Mouse (Mus musculus): ENCODE data around the gene Mettl16. TPM values are rescaled to one million over a fixed set of nuclear protein-coding genes. Genes with fewer than 3 reads are reported as not detected.

Mettl16 gene
- total and polyA plus RNA-seq, 2 experiments from 2014 or later = 16.6 to 28.7 TPM

DNA sequence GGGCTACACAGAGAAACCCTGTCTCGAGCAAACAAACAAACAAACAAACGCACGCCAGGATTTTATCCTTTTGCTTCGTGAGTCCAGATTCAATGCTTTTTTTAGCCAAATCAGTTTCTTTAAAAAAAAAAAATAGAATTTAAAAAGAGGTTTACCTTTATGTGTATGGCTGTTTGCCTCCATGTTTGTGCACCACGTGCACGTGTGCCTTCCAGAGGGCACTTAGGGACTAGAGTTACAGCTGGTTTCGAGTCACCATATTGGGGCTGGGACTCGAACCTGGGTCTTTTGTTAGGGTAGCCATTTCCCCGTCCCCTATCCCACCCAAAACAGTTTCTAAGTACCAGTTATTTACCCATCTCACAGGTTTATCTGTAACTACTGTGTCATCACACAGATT, 593 bp upstream of the Mettl16 start:
- Histone ChIP-seq H3K36me3 (ENCODE audit: insufficient read depth, low read length) (peaks cover 7% of the 10 kb centered on the region; the same call in 1 of the 2 replicates), H3K27ac (ENCODE audit: low read depth, low read length) (peak overlapping the region; percentile 91), H3K4me2 (ENCODE audit: low read depth, low read length, poor library complexity, severe bottlenecking) (peak overlapping the region; percentile 66), H3K9me3 (ENCODE audit: low read length) (no peaks in the 10 kb centered on the region), H3K9ac (replicated peaks; ENCODE audit: low read length, poor library complexity, severe bottlenecking) (peak overlapping the region; percentile 72), H3K27me3 (ENCODE audit: insufficient read depth, low read length) (no peaks in the 10 kb centered on the region), H3K4me3 (ENCODE audit: low read depth, low read length) (peak overlapping the region; percentile 53), H3K4me1 (ENCODE audit: insufficient read depth, low read length) (peaks cover 5% of the 10 kb centered on the region)
- TF ChIP-seq CTCF (IDR thresholded peaks at IDR 0.05) = no peak
- WGBS = 72% methylated on average over 9 of the region's 9 CpGs
- no peak for DNase-seq (ENCODE audit: low spot score)
- no peak for ATAC-seq (ENCODE audit: low FRiP score)

DNA sequence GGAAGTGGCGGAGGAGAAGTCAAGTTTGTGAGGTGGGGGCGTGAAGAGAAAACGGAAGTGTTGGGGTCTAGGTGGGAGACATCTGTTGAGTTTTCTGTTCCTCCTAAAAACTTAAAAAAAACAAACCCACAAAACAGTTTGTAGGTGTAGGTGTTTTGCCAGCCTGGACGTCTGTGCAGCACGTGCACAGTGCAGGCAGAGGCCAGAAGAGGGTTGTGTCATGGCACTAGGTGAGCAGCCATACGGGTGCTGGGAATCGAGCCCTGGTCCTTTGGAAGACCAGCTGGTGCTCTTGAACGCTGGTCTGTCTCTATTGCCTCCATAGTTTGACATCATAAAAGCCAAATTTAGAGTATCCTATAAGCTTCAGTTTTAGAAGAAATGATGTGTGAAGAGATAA, 604 bp downstream of the Mettl16 start:
- peak overlapping the region; percentile 66 for H3K4me2 ChIP-seq (ENCODE audit: low read depth, low read length, poor library complexity, severe bottlenecking)
- H3K9me3 ChIP-seq (ENCODE audit: low read length) = no peaks in the 10 kb centered on the region
- 15% methylated on average over 8 of the region's 8 CpGs for WGBS
- peak overlapping the region; percentile 77 for H3K9ac ChIP-seq (replicated peaks; ENCODE audit: low read length, poor library complexity, severe bottlenecking)
- peaks cover 5% of the 10 kb centered on the region for H3K4me1 ChIP-seq (ENCODE audit: insufficient read depth, low read length)
- H3K27me3 ChIP-seq (ENCODE audit: insufficient read depth, low read length) = no peaks in the 10 kb centered on the region
- no peak for TF ChIP-seq CTCF (IDR thresholded peaks at IDR 0.05)
- H3K4me3 ChIP-seq (ENCODE audit: low read depth, low read length) = peak overlapping the region; percentile 53
- DNase-seq (ENCODE audit: low spot score) (no peak), ATAC-seq (ENCODE audit: low FRiP score) (no peak)
- peaks cover 7% of the 10 kb centered on the region; the same call in 1 of the 2 replicates for H3K36me3 ChIP-seq (ENCODE audit: insufficient read depth, low read length)
- peak overlapping the region; percentile 91 for H3K27ac ChIP-seq (ENCODE audit: low read depth, low read length)

DNA sequence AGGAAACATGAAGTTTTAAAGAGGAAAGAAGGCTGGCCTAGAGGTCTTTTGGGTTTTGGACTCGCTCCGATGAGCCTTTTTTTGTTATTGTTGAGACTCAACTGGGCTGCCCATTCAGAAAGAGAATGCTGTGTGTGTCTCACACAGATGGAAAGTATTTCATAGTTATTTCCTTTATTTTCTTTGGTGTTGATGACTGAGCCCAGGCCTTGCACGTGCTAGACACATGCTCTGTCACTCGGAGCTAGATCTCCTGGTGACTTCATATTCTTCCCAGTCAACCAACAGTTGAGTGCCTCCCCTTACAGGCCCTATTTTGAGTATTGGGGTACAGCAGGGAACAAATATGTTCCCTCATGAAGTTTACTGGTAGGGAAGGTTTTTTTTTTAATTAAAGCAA, 1.0 kb downstream of the Mettl16 start:
- Histone ChIP-seq H3K9me3 (ENCODE audit: low read length) (no peaks in the 10 kb centered on the region), H3K4me3 (ENCODE audit: low read depth, low read length) (peak overlapping the region; percentile 53), H3K27me3 (ENCODE audit: insufficient read depth, low read length) (no peaks in the 10 kb centered on the region), H3K36me3 (ENCODE audit: insufficient read depth, low read length) (peaks cover 7% of the 10 kb centered on the region; the same call in 1 of the 2 replicates), H3K4me2 (ENCODE audit: low read depth, low read length, poor library complexity, severe bottlenecking) (peak overlapping the region; percentile 66), H3K9ac (replicated peaks; ENCODE audit: low read length, poor library complexity, severe bottlenecking) (no peak overlapping the region), H3K27ac (ENCODE audit: low read depth, low read length) (no peak overlapping the region), H3K4me1 (ENCODE audit: insufficient read depth, low read length) (peaks cover 5% of the 10 kb centered on the region)
- WGBS = 69% methylated on average over 4 of the region's 4 CpGs
- TF ChIP-seq CTCF (IDR thresholded peaks at IDR 0.05) = no peak
- ATAC-seq (ENCODE audit: low FRiP score) = no peak
- DNase-seq (ENCODE audit: low spot score) = no peak

DNA sequence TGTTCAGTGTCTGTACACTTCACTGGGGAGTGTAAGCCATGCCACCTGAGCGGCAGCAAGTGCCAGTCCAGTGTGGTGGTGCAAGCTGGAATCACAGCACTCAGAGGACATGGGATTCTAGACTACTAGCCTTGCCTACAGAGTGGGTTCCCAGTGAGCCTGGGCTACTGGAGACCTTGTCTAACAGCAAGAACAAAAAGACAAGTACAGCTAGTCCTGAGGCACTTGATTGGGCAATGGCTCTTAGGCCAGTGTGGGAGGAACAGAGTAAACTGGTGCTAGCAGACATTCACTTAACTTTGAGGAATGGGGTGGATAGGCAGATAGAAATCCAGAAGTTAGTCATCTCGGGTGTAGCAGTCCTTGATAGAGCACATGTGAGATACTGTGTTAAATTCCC, 1.8 kb downstream of the Mettl16 start:
- no peaks in the 10 kb centered on the region for H3K9me3 ChIP-seq (ENCODE audit: low read length)
- H3K4me1 ChIP-seq (ENCODE audit: insufficient read depth, low read length) = peaks cover 5% of the 10 kb centered on the region
- 94% methylated on average over 2 of the region's 2 CpGs for WGBS
- DNase-seq (ENCODE audit: low spot score) (no peak), ATAC-seq (ENCODE audit: low FRiP score) (no peak)
- H3K27ac ChIP-seq (ENCODE audit: low read depth, low read length) = no peak overlapping the region
- no peak overlapping the region for H3K4me3 ChIP-seq (ENCODE audit: low read depth, low read length)
- no peak overlapping the region for H3K9ac ChIP-seq (replicated peaks; ENCODE audit: low read length, poor library complexity, severe bottlenecking)
- H3K27me3 ChIP-seq (ENCODE audit: insufficient read depth, low read length) = no peaks in the 10 kb centered on the region
- no peak overlapping the region for H3K4me2 ChIP-seq (ENCODE audit: low read depth, low read length, poor library complexity, severe bottlenecking)
- peaks cover 12% of the 10 kb centered on the region; the same call in 1 of the 2 replicates for H3K36me3 ChIP-seq (ENCODE audit: insufficient read depth, low read length)
- TF ChIP-seq CTCF (IDR thresholded peaks at IDR 0.05) = no peak

DNA sequence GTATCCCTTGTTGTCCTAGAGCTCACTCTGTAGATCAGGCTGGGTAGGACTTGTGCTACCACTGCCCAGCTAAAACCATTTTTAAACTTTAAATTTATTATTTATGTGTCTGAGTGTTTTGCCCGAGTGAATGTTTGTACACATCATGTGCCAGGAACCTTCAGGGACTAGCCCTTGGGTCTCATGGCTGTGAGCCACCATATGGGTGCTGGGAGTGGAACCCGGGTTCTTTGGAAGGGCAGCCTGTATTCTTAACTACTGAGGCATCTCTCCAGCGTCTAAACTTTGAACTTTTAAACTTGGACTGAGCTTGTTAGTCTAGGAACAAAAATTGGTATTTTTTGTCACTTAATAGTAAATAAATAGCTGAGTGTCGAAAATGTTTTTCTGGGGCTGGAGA, 22.2 kb downstream of the Mettl16 start:
- H3K27ac ChIP-seq (ENCODE audit: low read depth, low read length) = no peak overlapping the region
- H3K4me1 ChIP-seq (ENCODE audit: insufficient read depth, low read length) = no peaks in the 10 kb centered on the region
- ATAC-seq (ENCODE audit: low FRiP score) (no peak), DNase-seq (ENCODE audit: low spot score) (no peak)
- no peak overlapping the region for H3K4me3 ChIP-seq (ENCODE audit: low read depth, low read length)
- no peaks in the 10 kb centered on the region for H3K27me3 ChIP-seq (ENCODE audit: insufficient read depth, low read length)
- no peak overlapping the region for H3K9ac ChIP-seq (replicated peaks; ENCODE audit: low read length, poor library complexity, severe bottlenecking)
- no peak for TF ChIP-seq CTCF (IDR thresholded peaks at IDR 0.05)
- no peak overlapping the region for H3K4me2 ChIP-seq (ENCODE audit: low read depth, low read length, poor library complexity, severe bottlenecking)
- peaks cover 23% of the 10 kb centered on the region for H3K36me3 ChIP-seq (ENCODE audit: insufficient read depth, low read length)
- no peaks in the 10 kb centered on the region for H3K9me3 ChIP-seq (ENCODE audit: low read length)
- 95% methylated on average over 4 of the region's 4 CpGs for WGBS

DNA sequence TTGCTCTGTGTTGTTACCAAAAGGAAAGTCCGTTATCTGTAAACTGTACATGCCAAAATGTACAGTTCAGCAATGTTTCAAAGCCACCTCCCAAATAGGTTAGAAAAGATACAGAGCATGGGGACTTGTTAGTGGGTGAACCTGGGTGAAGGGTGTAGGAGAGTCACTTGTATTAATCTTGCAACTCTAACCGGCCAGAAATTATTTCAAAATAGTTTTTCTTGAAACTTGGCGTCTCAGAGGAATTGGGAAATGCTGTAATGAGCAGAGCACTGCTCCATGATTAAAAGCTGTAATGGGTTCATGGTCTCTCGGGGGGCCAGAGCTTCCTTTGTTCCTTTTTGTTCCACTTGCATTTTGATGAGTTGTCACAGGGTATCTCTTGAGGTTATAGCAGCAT, 30.0 kb downstream of the Mettl16 start:
- no peak overlapping the region for H3K4me2 ChIP-seq (ENCODE audit: low read depth, low read length, poor library complexity, severe bottlenecking)
- H3K4me1 ChIP-seq (ENCODE audit: insufficient read depth, low read length) = no peaks in the 10 kb centered on the region
- peak; percentile 15 for DNase-seq (ENCODE audit: low spot score)
- no peaks in the 10 kb centered on the region for H3K9me3 ChIP-seq (ENCODE audit: low read length)
- no peak for TF ChIP-seq CTCF (IDR thresholded peaks at IDR 0.05)
- H3K27me3 ChIP-seq (ENCODE audit: insufficient read depth, low read length) = no peaks in the 10 kb centered on the region
- no peak overlapping the region for H3K4me3 ChIP-seq (ENCODE audit: low read depth, low read length)
- no peak overlapping the region for H3K27ac ChIP-seq (ENCODE audit: low read depth, low read length)
- peaks cover 26% of the 10 kb centered on the region for H3K36me3 ChIP-seq (ENCODE audit: insufficient read depth, low read length)
- no peak for ATAC-seq (ENCODE audit: low FRiP score)
- no peak overlapping the region for H3K9ac ChIP-seq (replicated peaks; ENCODE audit: low read length, poor library complexity, severe bottlenecking)
- 66% methylated on average over 4 of the region's 4 CpGs for WGBS
